Mouse (Mus musculus) left cerebral cortex, adult 9 months (tissue): ENCODE data around the gene Cenpn.

Experiments
- DNase-seq, 2 experiments: peaks; one replicate each; pipeline ENCODE4 v3.0.0; 2022; ENCODE audit warnings: low spot score in 2 of 2

Gene Cenpn

DNA sequence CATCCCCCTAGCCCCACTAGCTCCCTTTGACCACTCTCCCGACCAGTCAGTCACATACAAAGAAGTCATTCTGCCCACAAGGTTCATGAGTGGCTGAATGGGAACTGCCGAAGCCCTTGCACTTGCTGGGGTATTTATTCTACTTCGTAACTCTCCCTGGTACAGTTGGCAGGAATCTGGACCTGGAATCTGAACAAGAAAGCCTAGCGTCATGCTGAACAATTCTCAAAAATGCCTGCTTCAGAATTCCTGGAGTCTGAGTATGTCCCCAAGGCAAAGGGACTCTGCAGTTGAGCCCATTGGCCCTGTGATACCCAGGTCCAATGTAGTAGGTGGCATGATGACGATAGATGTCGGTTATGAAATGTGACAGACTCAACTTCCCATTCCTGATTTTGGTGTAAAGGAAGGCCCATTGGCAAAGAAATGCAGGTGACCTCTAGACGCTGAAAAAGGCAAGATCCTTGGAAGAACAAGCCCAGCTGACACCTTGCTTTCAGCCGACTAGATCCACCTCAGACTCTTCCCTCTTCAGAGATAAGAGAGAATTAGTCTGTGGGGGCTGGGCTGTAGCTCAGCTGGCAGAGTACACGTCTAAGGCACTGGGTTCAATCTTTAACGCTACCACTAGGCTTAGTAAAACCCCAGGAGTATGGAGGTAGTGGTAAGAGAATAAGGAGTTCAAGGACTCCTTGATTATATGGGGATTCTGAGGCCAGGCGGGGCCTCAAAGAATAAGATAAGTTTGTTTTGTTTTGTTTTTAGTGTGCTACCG, 20.9 kb downstream of the Cenpn start:
- DNase-seq = no peak

DNA sequence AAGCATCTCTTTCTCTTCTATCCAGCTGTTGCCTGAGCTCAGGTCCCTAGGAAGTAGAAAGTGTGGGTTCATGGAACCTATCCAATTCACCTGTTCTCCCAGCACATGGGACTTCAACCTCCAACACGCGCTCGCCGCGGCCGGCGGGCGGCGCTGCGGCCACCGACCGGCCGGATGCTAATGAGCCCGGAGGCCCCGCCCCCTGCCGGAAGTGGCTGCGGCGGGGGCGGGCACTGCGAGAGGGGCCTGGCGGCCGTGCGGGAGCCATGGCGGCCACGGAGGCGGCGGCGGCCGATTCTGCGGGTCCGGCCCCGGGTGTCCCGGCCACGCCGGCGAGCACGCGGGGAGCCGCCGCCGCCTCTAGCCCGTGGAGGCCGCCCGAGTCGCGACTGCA, 21.6 kb downstream of the Cenpn start, which contains the start of gene Atmin:
Atmin (plus strand) TSS at position 233 of the 394 bp plus-strand sequence.
- peak in 1 of 2 experiments; percentile 81 for DNase-seq

DNA sequence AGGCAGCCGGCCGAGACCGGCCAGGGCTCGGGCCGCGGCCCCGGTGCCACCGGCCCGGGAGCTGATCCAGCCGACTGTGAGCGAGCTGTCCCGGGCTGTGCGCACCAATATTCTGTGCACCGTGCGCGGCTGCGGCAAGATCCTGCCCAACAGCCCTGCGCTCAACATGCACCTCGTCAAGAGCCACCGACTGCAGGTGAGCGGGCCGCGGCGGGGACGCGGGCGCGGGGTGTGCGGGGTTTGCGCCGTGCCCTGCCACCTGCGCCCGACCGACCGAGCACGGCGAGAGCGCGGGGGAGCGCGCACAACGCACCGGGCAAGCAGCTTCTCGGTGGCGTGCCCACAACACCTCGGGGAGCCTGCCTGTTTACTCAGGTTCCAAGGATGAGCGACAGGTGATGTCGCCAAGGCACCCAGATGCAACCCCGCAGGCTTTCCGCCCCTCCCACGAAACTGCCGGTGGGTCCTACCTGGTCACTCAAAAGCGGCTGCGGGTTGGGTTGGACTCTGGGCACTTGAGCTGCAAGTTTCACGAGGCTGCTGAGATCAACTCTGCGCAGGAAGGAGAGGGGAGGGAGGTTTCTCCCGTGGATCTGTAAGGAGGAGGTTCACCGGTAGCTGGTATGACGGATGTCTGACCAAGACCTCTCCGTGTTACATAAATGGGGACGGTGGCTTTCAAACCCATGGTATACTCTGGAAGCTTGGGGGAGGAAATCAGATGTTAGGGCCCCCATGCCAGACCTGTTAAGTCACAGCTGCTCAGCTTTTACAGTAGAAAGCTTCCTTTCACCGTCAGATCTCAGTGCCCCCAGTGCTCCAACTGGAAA, 22.2 kb downstream of the Cenpn start:
- peak in 1 of 2 experiments; percentile 55 for DNase-seq

DNA sequence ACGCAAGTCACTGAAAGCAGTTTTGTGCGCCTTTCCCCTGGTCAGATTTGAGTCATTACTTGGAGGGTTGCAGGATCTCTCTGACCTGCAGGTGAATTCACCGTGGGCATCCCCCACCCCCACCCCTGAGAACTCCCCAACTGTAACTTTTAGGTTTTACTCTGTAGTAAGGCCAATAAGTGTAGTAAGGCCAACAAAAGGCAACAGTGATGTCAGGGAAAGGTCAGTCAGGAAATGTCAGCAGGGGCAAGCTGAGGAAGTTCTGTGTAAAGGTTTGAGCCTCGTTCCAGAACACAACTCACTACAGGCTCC, 22.8 kb downstream of the Cenpn start:
- no peak for DNase-seq

DNA sequence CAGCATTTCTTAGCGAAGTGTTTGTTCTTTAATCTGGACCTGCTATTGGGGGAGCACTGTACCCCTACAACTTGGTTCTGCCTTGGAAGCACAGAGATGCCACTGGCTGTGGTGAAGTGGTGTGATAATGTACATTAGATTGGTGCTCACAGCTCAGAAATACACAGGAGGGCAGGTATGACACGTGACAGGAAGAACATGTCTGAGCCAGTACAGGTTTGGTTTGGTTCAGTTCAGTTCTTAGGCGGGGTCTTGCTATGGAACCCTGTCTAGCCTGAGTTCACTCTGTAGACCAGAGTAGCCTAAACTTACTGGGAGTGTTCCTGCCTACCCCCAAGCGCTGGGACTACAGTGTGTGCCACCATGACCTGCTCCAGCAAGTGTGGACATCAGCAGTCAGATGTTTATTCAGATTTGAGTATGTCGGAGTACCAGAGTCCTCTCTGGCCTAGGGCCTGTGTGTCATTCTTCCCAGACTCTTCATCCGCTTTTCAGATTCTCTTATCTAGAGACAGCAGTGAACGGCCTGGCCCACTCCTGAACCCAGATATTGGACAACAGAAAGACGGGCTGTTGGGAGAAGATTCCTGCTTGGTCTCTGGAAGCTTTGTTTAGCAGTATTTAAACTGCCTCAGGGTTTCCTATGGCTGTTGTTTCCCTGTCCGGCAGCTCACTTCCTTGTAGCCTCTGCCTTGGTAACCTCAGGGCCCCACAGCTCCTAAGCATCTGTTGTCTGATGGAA, 23.8 kb downstream of the Cenpn start:
- DNase-seq = no peak

GRCm38 (mm10) chr8:116946268-116946838, 24.8 kb downstream of the Cenpn start:
- peak in 1 of 2 experiments; percentile 71 for DNase-seq

DNA sequence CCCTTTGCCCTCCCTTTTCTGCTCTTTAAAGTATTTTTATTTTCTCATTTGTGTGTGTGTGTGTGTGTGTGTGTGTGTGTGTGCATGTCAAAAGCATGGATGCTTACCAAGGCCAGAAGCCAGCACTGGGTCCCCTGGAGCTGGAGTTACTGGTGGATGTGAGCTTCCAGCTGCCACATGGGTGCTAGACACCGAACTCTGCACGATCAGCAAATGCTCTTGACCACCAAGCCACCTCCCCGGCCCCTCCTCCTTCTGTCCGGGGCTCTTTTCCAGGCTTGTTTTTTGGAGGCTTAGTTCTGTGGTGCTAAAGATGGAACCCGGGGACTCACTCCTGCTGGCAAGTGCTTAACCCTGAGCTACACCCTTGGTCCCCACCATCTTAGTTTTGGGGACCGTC, 25.3 kb downstream of the Cenpn start:
- no peak for DNase-seq

- no peak for DNase-seq
Measured at GRCm38 (mm10) chr8:116947589-116947988, 26.1 kb downstream of the Cenpn start.

- DNase-seq = no peak
Measured at GRCm38 (mm10) chr8:116951369-116951768, 29.8 kb downstream of the Cenpn start.

GRCm38 (mm10) chr8:116951778-116952177, 30.2 kb downstream of the Cenpn start:
- no peak for DNase-seq

- no peak for DNase-seq
Measured at GRCm38 (mm10) chr8:116952428-116952827, 30.9 kb downstream of the Cenpn start.

- peak; percentile 71 to 94 for DNase-seq
Measured at GRCm38 (mm10) chr8:116954415-116954814, 32.9 kb downstream of the Cenpn start.

DNA sequence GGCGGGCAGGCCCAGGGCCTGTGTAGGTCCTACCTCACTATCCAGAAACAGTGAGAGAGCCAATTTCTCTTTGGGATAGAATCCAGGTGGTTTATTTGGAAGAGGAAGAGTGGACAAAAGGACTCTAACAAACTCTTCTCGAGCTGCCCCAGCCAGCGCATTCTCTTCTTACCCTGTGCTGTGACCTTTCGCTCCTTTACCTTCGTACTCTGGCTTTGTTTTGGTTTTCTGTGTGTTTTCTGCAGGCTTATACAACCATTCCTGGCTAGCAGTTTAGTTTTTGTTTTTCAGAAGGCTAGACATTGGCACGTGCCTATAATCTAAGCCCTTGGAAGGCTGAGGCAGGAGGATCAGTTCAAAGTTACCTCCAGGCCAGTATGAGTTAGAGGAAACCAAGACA, 48.0 kb downstream of the Cenpn start:
- no peak for DNase-seq

DNA sequence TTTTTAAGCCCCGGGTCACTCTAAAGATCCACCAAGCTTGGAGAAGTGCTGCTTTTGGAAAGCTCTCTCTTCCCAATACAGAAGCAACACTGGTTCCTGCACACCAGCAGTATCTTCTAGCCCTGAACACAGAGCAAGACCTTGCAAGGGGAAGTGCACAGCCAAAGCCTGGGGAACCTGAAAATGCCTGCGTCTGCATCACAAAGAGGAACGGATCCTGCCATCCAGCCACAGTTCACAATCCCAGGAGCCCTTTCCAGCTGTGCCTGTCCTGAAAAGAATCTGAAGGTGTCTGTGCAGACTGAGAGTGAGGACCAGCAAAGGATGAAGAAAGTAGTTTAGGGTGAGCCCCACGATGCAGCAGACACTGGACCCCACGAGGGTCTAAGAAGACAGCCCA, 53.5 kb downstream of the Cenpn start:
- no peak for DNase-seq

DNA sequence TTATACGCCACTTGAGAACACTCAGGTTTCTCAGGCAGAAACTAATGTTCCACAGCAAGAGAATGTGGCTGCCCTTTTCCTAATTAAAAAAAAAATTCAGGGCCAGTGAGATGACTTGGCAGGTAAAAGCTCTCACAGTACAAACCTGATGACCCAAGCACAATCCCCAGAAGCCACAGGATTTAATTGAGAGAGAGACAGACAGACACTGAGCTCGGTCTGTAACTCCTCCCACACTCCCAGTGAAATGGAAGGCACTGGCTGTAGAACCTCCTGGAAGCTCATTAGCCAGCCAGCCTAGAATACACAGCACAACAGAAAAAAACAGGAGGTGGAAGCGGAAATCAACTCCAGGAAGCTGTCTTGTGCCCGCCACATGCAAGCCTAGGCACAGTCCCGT, 54.1 kb downstream of the Cenpn start:
- DNase-seq = no peak

- DNase-seq = no peak
Measured at GRCm38 (mm10) chr8:116978052-116978451, 56.5 kb downstream of the Cenpn start.

GRCm38 (mm10) chr8:116978631-116979256, 57.2 kb downstream of the Cenpn start, which contains the start of gene 1700030J22Rik:
Gene 1700030J22Rik (minus strand): TSS chr8:116978959.
- DNase-seq = peak; percentile 95 to 98

DNA sequence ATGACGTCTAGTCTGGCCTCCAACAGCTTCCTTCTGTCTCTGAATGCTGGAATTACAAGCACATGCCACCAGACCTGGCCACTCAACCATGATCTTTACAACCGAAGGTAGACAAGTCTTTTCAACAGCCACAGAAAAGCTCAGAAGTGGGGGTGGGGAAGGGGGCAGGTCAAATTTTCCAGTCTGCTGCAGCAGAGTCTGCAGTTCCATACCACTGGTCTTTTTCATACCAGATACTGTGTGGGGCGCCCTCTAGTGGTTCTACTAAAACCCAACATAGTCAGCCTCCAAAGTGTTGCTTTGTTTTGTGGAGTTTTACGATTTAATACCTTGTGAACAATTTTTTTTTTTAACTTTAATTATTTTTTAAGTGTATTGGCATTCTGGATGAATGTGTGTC, 58.6 kb downstream of the Cenpn start:
- DNase-seq = peak in 1 of 2 experiments; percentile 64

DNA sequence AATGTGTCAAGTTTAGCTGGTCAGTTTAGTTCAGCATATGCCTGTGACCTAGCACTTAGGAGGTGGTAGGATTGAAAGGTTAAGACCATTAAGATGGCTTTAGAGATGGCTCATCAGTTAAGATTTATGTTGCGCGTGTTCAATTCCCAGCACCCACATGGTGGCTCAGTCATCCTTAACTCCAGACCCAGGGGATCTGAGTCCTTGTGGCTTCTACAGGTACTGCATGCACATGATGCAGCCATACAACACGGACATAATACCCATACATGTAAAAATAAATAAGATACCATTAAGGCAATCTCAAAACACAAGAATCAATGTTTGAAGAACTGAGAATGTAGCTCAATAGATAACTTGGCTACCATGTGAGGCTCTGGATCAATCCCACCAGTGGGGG, 68.3 kb downstream of the Cenpn start:
- DNase-seq = no peak
